Mouse (Mus musculus): Measurements from ENCODE around the gene Tmem150a. TPM values are rescaled to one million over a fixed set of nuclear protein-coding genes. Genes with fewer than 3 reads are reported as not detected.
A peak's percentile ranks its signal among the peaks of the same experiment; 100 is the strongest.

The Tmem150a gene
- total RNA-seq, 2 experiments from 2014 or later = 8.5 to 11.9 TPM

DNA sequence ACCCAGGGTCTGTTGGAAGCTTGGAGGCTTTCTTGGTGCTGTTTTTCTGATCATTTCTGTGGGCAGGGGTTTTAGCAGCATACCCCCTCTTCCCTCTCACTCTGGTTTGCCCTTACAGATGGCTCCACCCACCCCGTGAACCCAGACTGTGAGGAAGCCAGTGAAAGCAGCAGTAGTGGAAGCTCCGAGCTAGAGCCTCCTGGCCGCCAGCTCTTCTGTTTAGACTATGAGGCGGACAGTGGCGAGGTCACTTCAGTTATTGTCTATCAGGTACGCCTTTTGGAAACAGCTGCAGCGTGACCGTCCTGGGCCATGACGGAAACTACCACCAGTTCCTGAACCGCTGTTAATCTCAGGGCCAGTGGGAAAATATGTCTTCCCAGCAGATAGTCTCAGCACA lies 6.8 kb upstream of the Tmem150a start:
- no peak for DNase-seq (ENCODE audit: extremely low spot score in 1 of 2, low spot score in 1 of 2)

- no peak for DNase-seq (ENCODE audit: extremely low spot score in 1 of 2, low spot score in 1 of 2)
Measured at GRCm38 (mm10) chr6:72350214-72350613, 5.0 kb upstream of the Tmem150a start.

GRCm38 (mm10) chr6:72352636-72353405 lies 2.4 kb upstream of the Tmem150a start:
- DNase-seq (ENCODE audit: extremely low spot score in 1 of 2, low spot score in 1 of 2) = no peak

GRCm38 (mm10) chr6:72354025-72354424 lies 1.2 kb upstream of the Tmem150a start:
- no peak for DNase-seq (ENCODE audit: extremely low spot score in 1 of 2, low spot score in 1 of 2)

GRCm38 (mm10) chr6:72356001-72356532 lies 820 bp downstream of the Tmem150a start:
- no peak for DNase-seq (ENCODE audit: extremely low spot score in 1 of 2, low spot score in 1 of 2)

GRCm38 (mm10) chr6:72357164-72358079 lies 2.2 kb downstream of the Tmem150a start:
- no peak for DNase-seq (ENCODE audit: extremely low spot score in 1 of 2, low spot score in 1 of 2)

DNA sequence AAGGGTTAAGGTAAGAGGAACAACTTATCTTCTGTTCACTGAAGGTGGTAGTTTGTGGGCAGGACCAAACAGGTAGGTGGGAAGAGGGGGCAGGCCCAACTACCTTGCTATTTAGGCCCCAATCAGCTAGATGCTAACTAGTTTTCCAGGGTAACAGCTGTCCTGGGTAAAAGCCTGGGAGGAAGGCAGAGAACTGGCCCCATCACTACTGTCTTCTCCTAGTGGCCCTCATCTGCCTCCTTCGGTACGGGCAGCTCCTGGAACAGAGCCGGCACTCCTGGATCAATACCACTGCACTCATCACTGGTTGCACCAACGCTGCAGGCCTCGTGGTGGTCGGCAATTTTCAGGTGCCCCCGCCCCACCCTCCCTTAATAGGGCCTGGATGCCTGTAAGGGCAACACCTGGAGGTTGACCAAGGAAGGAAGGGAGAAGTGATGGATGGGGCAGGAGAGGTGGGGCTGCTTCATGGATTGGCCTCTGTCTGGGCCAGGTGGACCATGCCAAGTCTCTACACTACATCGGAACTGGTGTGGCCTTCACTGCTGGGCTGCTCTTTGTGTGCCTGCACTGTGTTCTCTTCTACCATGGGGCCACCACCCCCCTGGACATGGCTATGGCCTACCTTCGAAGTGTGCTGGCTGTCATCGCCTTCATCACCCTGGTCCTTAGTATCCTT lies 3.0 kb downstream of the Tmem150a start:
- DNase-seq (ENCODE audit: extremely low spot score in 1 of 2, low spot score in 1 of 2) = no peak

- no peak for DNase-seq (ENCODE audit: extremely low spot score in 1 of 2, low spot score in 1 of 2)
Measured at GRCm38 (mm10) chr6:72359343-72359742, 4.1 kb downstream of the Tmem150a start.

GRCm38 (mm10) chr6:72359891-72360598 lies 4.8 kb downstream of the Tmem150a start:
- no peak for DNase-seq (ENCODE audit: extremely low spot score in 1 of 2, low spot score in 1 of 2)

DNA sequence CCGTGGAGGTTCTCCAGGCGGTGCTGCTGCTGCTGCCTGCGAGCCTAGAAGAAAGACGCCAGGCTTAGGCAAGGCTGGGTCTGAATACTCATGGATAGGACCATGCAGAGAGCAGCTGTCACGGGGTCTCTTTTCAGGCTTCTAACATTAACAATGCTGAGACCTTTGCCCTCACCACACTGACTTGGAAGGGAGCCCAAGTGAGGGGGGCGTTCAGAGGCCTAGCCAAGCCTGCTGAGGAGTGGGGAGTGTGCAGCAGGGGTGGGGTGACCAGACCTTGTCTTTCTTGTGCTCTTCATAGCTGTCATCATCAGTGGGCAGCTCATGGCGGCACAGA lies 5.3 kb downstream of the Tmem150a start:
- DNase-seq (ENCODE audit: extremely low spot score in 1 of 2, low spot score in 1 of 2) = no peak

- no peak for DNase-seq (ENCODE audit: extremely low spot score in 1 of 2, low spot score in 1 of 2)
Measured at GRCm38 (mm10) chr6:72361121-72361551, 5.9 kb downstream of the Tmem150a start.

GRCm38 (mm10) chr6:72362132-72363028 lies 7.1 kb downstream of the Tmem150a start:
- peak; percentile 79 to 83 for DNase-seq (ENCODE audit: extremely low spot score in 1 of 2, low spot score in 1 of 2)

GRCm38 (mm10) chr6:72364009-72364408 lies 8.8 kb downstream of the Tmem150a start:
- no peak for DNase-seq (ENCODE audit: extremely low spot score in 1 of 2, low spot score in 1 of 2)

DNA sequence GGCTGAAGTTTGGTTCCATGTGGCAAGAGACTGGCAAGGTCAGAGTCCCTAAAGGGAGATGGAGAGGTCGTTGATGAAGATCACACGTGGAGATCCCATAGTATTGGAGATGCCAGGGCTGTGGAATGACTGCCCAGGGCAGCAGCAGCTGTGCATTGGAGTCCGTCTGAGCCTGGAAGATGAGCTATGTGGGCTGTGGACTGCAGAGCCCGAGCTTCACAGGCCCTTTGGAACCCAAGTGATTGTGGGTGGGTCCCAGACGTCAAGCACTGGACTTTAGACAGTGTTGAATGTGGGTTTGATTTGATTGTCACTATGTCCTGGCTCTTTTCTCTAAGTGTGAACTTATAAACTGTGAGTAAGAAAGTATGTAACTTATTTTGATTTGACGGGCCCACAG lies 9.7 kb downstream of the Tmem150a start:
- no peak for DNase-seq (ENCODE audit: extremely low spot score in 1 of 2, low spot score in 1 of 2)

GRCm38 (mm10) chr6:72366304-72366703 lies 11.1 kb downstream of the Tmem150a start:
- DNase-seq (ENCODE audit: extremely low spot score in 1 of 2, low spot score in 1 of 2) = no peak

DNA sequence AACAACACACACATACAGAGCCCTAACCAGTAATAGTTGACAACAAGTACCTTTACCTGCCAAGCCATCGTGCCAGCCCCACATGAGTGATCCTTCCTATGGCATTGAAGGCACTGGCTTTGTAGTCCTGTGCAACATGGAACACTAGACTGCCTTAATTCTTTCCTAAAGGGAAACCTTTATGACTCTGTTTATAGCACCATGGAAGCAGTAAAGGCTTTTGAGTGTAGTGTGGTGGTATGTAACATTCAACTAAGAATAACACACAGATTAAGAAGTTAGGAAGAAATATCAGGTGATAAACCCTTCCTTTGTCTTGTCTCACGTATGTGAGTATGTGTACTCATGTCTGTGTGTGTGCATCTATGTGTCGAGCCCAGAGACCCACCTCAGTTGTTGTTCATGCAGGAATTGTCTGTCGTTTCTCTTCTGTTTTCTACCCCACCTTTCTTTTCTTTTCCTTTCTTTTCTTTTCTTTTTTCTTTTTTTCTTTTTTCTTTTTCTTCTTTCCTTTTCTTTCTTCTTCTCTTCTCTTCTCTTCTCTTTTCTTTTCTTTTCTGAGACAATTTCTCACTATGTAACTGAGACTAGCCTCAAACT lies 11.7 kb downstream of the Tmem150a start, which contains the start of gene Rnf181:
Rnf181 (minus strand) TSS at position 113 of the 600 bp plus-strand sequence.
- DNase-seq (ENCODE audit: extremely low spot score in 1 of 2, low spot score in 1 of 2) = no peak

DNA sequence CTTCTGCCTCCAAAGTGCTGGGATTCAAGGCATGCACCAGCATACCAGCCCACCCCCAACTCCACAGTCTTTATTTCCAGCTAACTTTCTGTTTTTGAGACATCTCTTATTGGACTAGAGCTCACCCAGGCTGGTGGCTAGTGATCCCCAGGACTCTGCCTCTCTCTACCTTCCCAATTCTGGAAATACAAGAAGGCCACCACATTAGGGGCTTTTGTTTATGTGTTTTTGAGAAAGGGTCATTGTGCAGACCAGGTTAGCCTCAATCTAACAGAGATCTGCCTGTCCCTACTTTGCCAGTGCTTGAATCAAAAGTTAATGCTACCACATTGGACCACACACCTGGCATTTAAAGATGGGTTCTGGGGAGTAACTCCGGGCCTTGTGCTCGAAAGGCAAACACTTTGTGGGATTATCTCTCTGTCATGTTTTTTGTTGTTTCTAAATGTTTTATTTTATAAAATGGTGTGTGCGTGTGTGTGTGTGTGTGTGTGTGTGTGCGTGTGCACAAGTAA lies 12.3 kb downstream of the Tmem150a start:
- DNase-seq (ENCODE audit: extremely low spot score in 1 of 2, low spot score in 1 of 2) = no peak

DNA sequence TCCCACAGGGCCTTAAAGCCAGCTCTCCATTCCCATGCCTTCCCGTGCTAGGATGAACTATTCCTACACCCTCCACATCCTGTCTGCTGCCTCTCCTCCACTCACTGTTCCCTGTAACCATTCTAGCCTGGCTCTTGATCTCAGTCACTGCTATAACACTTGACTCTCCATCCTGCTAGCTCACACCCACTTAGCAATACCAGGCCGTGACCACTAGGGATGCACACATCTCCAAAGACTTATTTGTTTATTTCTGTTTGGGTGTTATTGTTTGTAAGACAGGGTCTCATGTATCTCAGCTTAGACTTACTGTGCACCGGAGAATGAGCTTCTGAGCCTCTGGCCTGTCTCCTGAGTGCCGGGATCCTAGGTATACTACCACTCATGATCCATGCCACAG lies 14.3 kb downstream of the Tmem150a start:
- no peak for DNase-seq (ENCODE audit: extremely low spot score in 1 of 2, low spot score in 1 of 2)

Measured in layer of hippocampus, postnatal 25 days (tissue).